Mouse (Mus musculus) ES-E14 (cell line): ENCODE measurements around the gene Nup160. TPM values are rescaled to one million over a fixed set of nuclear protein-coding genes. Genes with fewer than 3 reads are reported as not detected.

Source experiments
- DNase-seq: peaks from one replicate; pipeline ENCODE4 v3.0.0-alpha.2; 2013; ENCODE audit warnings: low read depth, low spot score
- H3K27ac ChIP-seq: 2 replicates; pipeline ENCODE4 v1.5.1; 2012; ENCODE audit warnings: low read depth, mild to moderate bottlenecking, low read length, moderate library complexity, mixed read lengths; ENCODE audit not compliant: poor library complexity, insufficient read depth, severe bottlenecking
- H3K36me3 ChIP-seq: 2 replicates; pipeline ENCODE4 v1.6.1; 2012; ENCODE audit warnings: mild to moderate bottlenecking, low read length, moderate library complexity, mixed read lengths; ENCODE audit not compliant: control insufficient read depth, poor library complexity, insufficient read depth, severe bottlenecking
- H3K4me1 ChIP-seq, 2 experiments: fragments of 150-350 bp in 1 of 2; sonication (generic) in 1 of 2; 2 replicates each; pipeline ENCODE4 v1.6.1; 2012; ENCODE audit warnings: low read length in 2 of 2, mild to moderate bottlenecking in 1 of 2, mixed read lengths in 1 of 2; ENCODE audit not compliant: control insufficient read depth in 2 of 2, insufficient read depth in 2 of 2, poor library complexity in 1 of 2
- H3K4me3 ChIP-seq, 2 experiments: fragments of 150-350 bp in 1 of 2; sonication (generic) in 1 of 2; 2 replicates each; pipeline ENCODE4 v1.5.1; 2012; ENCODE audit warnings: low read length in 2 of 2, low read depth in 1 of 2, mild to moderate bottlenecking in 1 of 2, mixed read lengths in 1 of 2; ENCODE audit not compliant: insufficient read depth in 1 of 2, poor library complexity in 1 of 2, severe bottlenecking in 1 of 2
- H3K9ac ChIP-seq: 2 replicates; pipeline ENCODE4 v1.6.1; 2012; ENCODE audit warnings: low read depth, mild to moderate bottlenecking, low read length, mixed read lengths; ENCODE audit not compliant: poor library complexity, insufficient read depth, severe bottlenecking
- H3K9me3 ChIP-seq: fragments of 150-350 bp; sonication (generic); 2 replicates; pipeline ENCODE4 v1.6.1; 2012; ENCODE audit warnings: low read depth, mild to moderate bottlenecking, low read length; ENCODE audit not compliant: control insufficient read depth, insufficient read depth
- CHD2 ChIP-seq: IDR thresholded peaks from 2 replicates; pipeline ENCODE4 v1.6.1; 2014; ENCODE audit warnings: mild to moderate bottlenecking, low read depth, low read length, inconsistent platforms
- HCFC1 ChIP-seq: IDR thresholded peaks from 2 replicates; pipeline ENCODE4 v1.6.1; 2012; ENCODE audit warnings: low read length, inconsistent platforms, borderline replicate concordance; ENCODE audit not compliant: insufficient read depth
- MAFK ChIP-seq: IDR thresholded peaks from 2 replicates; pipeline ENCODE4 v1.6.1; 2014; ENCODE audit warnings: mild to moderate bottlenecking, low read depth, low read length, inconsistent platforms; ENCODE audit not compliant: insufficient read depth
- ZC3H11A ChIP-seq: IDR thresholded peaks from 2 replicates; pipeline ENCODE4 v1.6.1; 2012; ENCODE audit warnings: low read depth, mild to moderate bottlenecking, inconsistent platforms, low read length, borderline replicate concordance
- ZNF384 ChIP-seq: IDR thresholded peaks from 2 replicates; pipeline ENCODE4 v1.6.1; 2012; ENCODE audit warnings: low read depth, low read length, inconsistent platforms
- in situ Hi-C, 2 experiments: fragments of 600-800 bp; cut with MboI; formaldehyde crosslinking; loops; one replicate each; pipeline ENCODE4 v1.15.1; 2025; ENCODE audit warnings: low sequenced_read_pairs in 2 of 2, inconsistent platforms in 1 of 2; ENCODE audit not compliant: unreplicated experiment in 2 of 2
- total RNA-seq: library from RNA; depleted of rRNA; stranded (reverse); fragments of 300-350 nt; gene quantifications from 2 replicates; pipeline ENCODE4 v1.2.3, GENCODE M21; 2012

Nup160 gene
- total RNA-seq, 1 experiment: 72.6 TPM

DNA sequence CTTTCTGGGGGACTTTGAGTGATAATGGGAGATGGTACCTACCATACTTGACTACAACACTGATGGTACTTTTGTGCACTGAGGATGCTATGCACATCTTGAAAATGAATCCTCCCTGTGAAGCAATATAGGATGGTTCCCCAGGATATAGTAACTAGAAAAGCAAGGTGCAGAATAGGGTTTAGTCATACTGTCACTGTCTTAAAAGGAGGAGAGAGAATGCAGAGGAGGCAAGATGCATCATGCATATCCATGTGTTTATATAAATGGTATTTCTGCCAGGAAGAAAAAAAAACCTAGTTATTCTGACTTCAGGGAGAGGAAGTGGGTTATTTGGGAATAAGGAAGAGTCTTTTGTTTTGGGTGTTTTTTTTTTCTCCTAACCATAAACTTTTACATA is 42.3 kb upstream of the Nup160 start:
- in situ Hi-C loops: no loop called here
- H3K4me3 ChIP-seq: no peak overlapping the region
- no peak for TF ChIP-seq CHD2
- no peak for TF ChIP-seq ZNF384
- peaks cover 0 to 2% of the 10 kb centered on the region in 2 experiments; a peak in 1 of 4 replicates for H3K4me1 ChIP-seq
- no peaks in the 10 kb centered on the region for H3K9me3 ChIP-seq
- no peak overlapping the region for H3K9ac ChIP-seq
- H3K36me3 ChIP-seq: no peaks in the 10 kb centered on the region
- no peak for DNase-seq
- H3K27ac ChIP-seq: no peak overlapping the region

GRCm38 (mm10) chr2:90635085-90635723 is 41.8 kb upstream of the Nup160 start:
- Histone ChIP-seq H3K36me3 (no peaks in the 10 kb centered on the region), H3K4me1 (peaks cover 0 to 2% of the 10 kb centered on the region in 2 experiments; a peak in 1 of 4 replicates), H3K9ac (no peak overlapping the region), H3K9me3 (no peaks in the 10 kb centered on the region), H3K27ac (no peak overlapping the region), H3K4me3 (no peak overlapping the region)
- TF ChIP-seq CHD2 (no peak), HCFC1 (no peak), ZNF384 (no peak), ZC3H11A (no peak), MAFK (no peak)
- in situ Hi-C loops: no loop called here
- DNase-seq: no peak

GRCm38 (mm10) chr2:90636853-90637252 is 40.2 kb upstream of the Nup160 start:
- in situ Hi-C loops: no loop called here
- TF ChIP-seq CHD2 (no peak), ZNF384 (no peak)
- DNase-seq: no peak

GRCm38 (mm10) chr2:90638986-90639746 is 37.8 kb upstream of the Nup160 start:
- Histone ChIP-seq H3K4me3 (no peak overlapping the region), H3K9ac (no peak overlapping the region), H3K4me1 (no peaks in the 10 kb centered on the region), H3K27ac (no peak overlapping the region), H3K9me3 (no peaks in the 10 kb centered on the region), H3K36me3 (no peaks in the 10 kb centered on the region)
- no peak for TF ChIP-seq ZC3H11A
- TF ChIP-seq MAFK: no peak
- no peak for TF ChIP-seq HCFC1
- no peak for TF ChIP-seq ZNF384
- no peak for TF ChIP-seq CHD2
- in situ Hi-C loops: no loop called here
- DNase-seq: no peak

More at GRCm38 (mm10) chr2:90636853-90637252, 40.2 kb upstream of the Nup160 start:
- Histone ChIP-seq H3K27ac (no peak overlapping the region), H3K9ac (no peak overlapping the region), H3K9me3 (no peaks in the 10 kb centered on the region), H3K36me3 (no peaks in the 10 kb centered on the region), H3K4me1 (peaks cover 0 to under 1% of the 10 kb centered on the region in 2 experiments; a peak in 1 of 4 replicates), H3K4me3 (no peak overlapping the region)
